Mouse (Mus musculus) neural tube, embryonic 10.5 days (tissue): ENCODE measurements around the gene Orc1.

Source experiments
- DNase-seq: peaks from one replicate; pipeline ENCODE4 v3.0.0-alpha.2; 2017; ENCODE audit warnings: low spot score; ENCODE audit errors: extremely low spot score

The Orc1 gene

DNA sequence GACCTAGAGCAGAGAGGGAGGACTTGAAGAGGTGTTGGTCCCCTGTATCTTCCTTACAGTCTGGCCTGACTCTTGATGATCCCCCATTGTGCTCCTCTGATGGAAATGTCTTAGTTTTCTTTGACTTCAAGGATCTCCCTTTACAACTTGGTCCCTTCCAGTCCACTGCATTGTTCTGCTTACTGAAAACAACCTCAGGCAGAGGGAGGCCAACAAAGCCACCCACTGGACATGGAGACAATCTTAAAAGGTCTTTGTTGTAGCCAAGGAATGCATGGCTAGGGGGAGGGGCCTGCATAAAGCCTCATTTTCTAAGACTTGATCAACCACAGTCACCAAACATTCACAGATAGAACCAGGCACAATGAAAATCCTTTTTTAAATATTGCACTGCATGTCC is 55.9 kb downstream of the Orc1 start:
- DNase-seq, result no peak

DNA sequence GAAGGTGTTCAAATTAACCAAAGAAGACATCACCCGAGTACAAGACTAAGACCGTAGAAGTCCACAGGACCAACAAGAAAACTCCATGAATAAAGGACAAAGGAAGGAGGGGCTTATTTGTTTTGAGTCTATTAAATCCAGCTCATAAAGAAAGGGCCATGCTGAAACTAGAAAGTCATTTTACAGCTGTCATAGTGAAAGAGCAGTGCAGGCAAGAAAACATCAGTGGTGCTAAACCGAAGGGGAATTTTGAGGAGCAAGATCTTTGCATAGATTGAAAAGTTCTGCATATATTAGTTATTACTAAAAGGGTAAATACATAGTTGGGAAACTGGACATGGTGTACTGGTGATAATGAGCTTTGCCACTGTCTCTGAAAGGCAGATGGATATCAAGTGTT is 58.5 kb downstream of the Orc1 start:
- no peak for DNase-seq

DNA sequence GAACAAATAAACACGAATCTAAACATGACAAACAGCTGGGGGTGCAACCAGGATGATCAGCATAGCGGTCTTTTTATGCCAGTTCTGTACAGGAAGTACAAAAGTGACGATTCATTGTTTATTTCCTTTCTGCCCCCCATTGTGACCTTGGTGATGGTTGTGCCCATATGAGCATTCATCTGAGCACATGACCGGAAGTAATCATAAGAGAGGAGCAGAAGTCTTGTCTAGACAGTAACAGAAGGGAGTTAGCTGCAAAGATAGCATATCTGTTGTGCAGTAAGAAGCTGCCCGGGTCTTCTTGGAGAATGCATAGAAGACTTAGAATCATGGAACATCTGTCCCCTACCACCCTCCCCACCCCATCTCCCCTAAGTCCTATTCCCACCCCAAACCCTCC is 59.5 kb downstream of the Orc1 start:
- DNase-seq, result no peak

DNA sequence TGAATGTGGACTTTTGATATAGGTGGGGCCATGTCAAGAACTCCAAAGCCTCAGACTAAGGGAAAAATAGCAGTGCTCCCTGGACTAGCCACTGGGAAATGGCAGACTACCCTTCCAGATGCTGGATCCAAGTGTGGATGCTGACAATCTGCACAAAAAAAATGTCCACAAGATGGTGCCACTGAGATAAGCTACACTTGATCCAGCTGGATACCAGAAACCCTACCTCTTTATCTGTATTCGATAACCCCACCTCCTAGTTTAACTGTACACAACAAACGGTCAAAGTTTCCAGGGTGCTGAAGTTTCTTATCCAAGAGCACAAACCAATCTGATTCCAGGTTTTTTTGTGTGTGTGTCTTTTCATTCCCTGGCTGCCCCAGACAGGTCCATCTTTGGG is 85.2 kb downstream of the Orc1 start:
- DNase-seq, result no peak
